Mouse (Mus musculus): ENCODE results near the gene Tnfrsf22. TPM values are rescaled to one million over a fixed set of nuclear protein-coding genes. Genes with fewer than 3 reads are reported as not detected.

The Tnfrsf22 gene
- polyA plus RNA-seq, 1 experiment from 2014 or later, result 1.3 TPM

DNA sequence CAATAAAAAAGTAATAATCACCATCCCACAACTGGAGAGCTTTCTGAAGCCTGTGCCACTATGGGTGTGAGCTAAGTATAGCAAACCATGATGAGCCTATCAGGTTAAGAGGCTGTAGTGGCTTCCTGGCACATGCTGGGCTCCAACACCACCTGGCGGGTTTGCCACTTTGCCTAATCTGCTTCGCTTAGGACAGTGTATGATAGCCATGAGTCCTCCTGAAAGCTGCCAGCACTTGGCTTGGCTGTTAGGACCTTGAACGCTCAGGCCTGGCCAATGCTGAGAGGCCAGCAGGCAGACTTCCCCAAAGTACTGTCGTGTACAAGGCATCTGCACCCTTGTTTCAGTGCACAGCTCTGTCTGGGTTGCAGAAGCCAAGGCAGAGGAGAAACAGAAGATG lies 61.5 kb downstream of the Tnfrsf22 start:
- no peak for ATAC-seq
- TF ChIP-seq EP300 (IDR thresholded peaks at IDR 0.05; ENCODE audit: low read depth), result no peak
- no peak overlapping the region for H3K4me3 ChIP-seq (ENCODE audit: low read depth, low read length)
- H3K9ac ChIP-seq (replicated peaks), result no peak overlapping the region
- no peak overlapping the region for H3K4me2 ChIP-seq (ENCODE audit: low read depth, low read length)
- H3K36me3 ChIP-seq (replicated peaks; ENCODE audit: insufficient read depth, low read length), result peaks cover 88% of the 10 kb centered on the region
- no peaks in the 10 kb centered on the region for H3K4me1 ChIP-seq (ENCODE audit: insufficient read depth)
- no peak overlapping the region for H3K27ac ChIP-seq (ENCODE audit: low read depth)
- no peak for DNase-seq
- H3K9me3 ChIP-seq (ENCODE audit: low read length), result no peaks in the 10 kb centered on the region
- no peaks in the 10 kb centered on the region for H3K27me3 ChIP-seq (ENCODE audit: insufficient read depth, low read length)
- 85% methylated on average over 4 of the region's 4 CpGs for WGBS (ENCODE audit: insufficient replicate concordance)

DNA sequence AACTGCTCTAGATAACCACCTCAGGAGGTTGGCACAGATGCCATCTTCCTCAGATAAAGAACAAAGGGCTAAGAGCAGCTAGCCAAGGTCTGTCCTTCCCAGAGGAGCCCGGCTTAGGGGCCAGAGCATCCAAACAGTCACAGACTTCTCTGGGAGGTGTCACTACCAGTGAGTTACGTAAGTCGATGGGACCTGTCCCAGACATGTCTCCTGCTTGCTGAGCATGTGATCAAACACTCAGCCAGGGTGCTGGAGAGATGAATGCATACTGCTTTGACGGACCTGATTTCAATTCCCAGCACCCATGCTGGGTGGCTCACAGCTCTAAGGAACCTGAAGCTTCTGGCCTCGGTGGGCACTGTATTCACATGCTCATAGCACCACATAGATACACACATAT lies 61.9 kb downstream of the Tnfrsf22 start:
- 82% methylated on average over 5 of the region's 5 CpGs for WGBS (ENCODE audit: insufficient replicate concordance)
- no peaks in the 10 kb centered on the region for H3K4me1 ChIP-seq (ENCODE audit: insufficient read depth)
- H3K27ac ChIP-seq (ENCODE audit: low read depth), result no peak overlapping the region
- no peak overlapping the region for H3K4me3 ChIP-seq (ENCODE audit: low read depth, low read length)
- no peak overlapping the region for H3K4me2 ChIP-seq (ENCODE audit: low read depth, low read length)
- no peaks in the 10 kb centered on the region for H3K27me3 ChIP-seq (ENCODE audit: insufficient read depth, low read length)
- DNase-seq (no peak), ATAC-seq (no peak)
- TF ChIP-seq CTCF (IDR thresholded peaks at IDR 0.05; ENCODE audit: low read depth) (no peak), EP300 (IDR thresholded peaks at IDR 0.05; ENCODE audit: low read depth) (no peak)
- no peaks in the 10 kb centered on the region for H3K9me3 ChIP-seq (ENCODE audit: low read length)
- H3K36me3 ChIP-seq (replicated peaks; ENCODE audit: insufficient read depth, low read length), result peaks cover 88% of the 10 kb centered on the region
- H3K9ac ChIP-seq (replicated peaks), result no peak overlapping the region

Other genes starting within 250 kb of the Tnfrsf22 start
- gene Cdkn1c, start 188.6 kb downstream of the Tnfrsf22 start, polyA plus RNA-seq (2015; fragmentation: Nextera tagmentation; extraction: Ambion mirVana), result 36.4 and 52.4 TPM in 2 replicates
- gene Slc22a18, start 175.9 kb downstream of the Tnfrsf22 start, polyA plus RNA-seq (2015; fragmentation: Nextera tagmentation; extraction: Ambion mirVana), result 18.6 and 20.4 TPM in 2 replicates
- 10.5 and 10.8 TPM in 2 replicates for gene Phlda2, start 146.5 kb downstream of the Tnfrsf22 start, polyA plus RNA-seq (2015; fragmentation: Nextera tagmentation; extraction: Ambion mirVana)
- gene Nap1l4, start 100.6 kb downstream of the Tnfrsf22 start, polyA plus RNA-seq (2015; fragmentation: Nextera tagmentation; extraction: Ambion mirVana), result 55.7 and 61.2 TPM in 2 replicates
- gene Cars, start 49.6 kb downstream of the Tnfrsf22 start, polyA plus RNA-seq (2015; fragmentation: Nextera tagmentation; extraction: Ambion mirVana), result 18.1 and 22.7 TPM in 2 replicates
- 1.8 and 2.0 TPM in 2 replicates for gene Tnfrsf26, start 20.9 kb downstream of the Tnfrsf22 start, polyA plus RNA-seq (2015; fragmentation: Nextera tagmentation; extraction: Ambion mirVana)
- 0.90 and 1.1 TPM in 2 replicates for gene Tnfrsf23, start 36.2 kb upstream of the Tnfrsf22 start, polyA plus RNA-seq (2015; fragmentation: Nextera tagmentation; extraction: Ambion mirVana)
- 1.4 and 1.6 TPM in 2 replicates for gene Osbpl5, start 107.3 kb upstream of the Tnfrsf22 start, polyA plus RNA-seq (2015; fragmentation: Nextera tagmentation; extraction: Ambion mirVana)
- gene Mrgprg, start 117.3 kb upstream of the Tnfrsf22 start, polyA plus RNA-seq (2015; fragmentation: Nextera tagmentation; extraction: Ambion mirVana), result not detected in 2 replicates
- 0.08 and 0.15 TPM in 2 replicates for gene Mrgpre, start 134.8 kb upstream of the Tnfrsf22 start, polyA plus RNA-seq (2015; fragmentation: Nextera tagmentation; extraction: Ambion mirVana)
- 9.2 and 11.1 TPM in 2 replicates for gene Nadsyn1, start 173.2 kb upstream of the Tnfrsf22 start, polyA plus RNA-seq (2015; fragmentation: Nextera tagmentation; extraction: Ambion mirVana)
- gene Dhcr7, start 173.5 kb upstream of the Tnfrsf22 start, polyA plus RNA-seq (2015; fragmentation: Nextera tagmentation; extraction: Ambion mirVana), result 11.4 and 12.1 TPM in 2 replicates
- not detected in 2 replicates for gene Gm498, start 217.2 kb upstream of the Tnfrsf22 start, polyA plus RNA-seq (2015; fragmentation: Nextera tagmentation; extraction: Ambion mirVana)